Mouse (Mus musculus) liver, adult 2 months (tissue): ENCODE data around the gene Zdhhc6. TPM values are rescaled to one million over a fixed set of nuclear protein-coding genes. Genes with fewer than 3 reads are reported as not detected.

Experiments
- DNase-seq: peaks from one replicate; pipeline ENCODE4 v3.0.0-alpha.2; 2011; ENCODE audit warnings: low read depth, low spot score; ENCODE audit errors: extremely low read depth
- H3K27ac ChIP-seq: fragments of 200-500 bp; replicated peaks from 2 replicates; pipeline ENCODE4 v1.5.1; 2012; ENCODE audit warnings: low read depth, mild to moderate bottlenecking, control low read depth, inconsistent platforms, low read length; ENCODE audit not compliant: insufficient read depth
- H3K27me3 ChIP-seq: fragments of 200-500 bp; 2 replicates; pipeline ENCODE4 v1.6.1; 2012; ENCODE audit warnings: mild to moderate bottlenecking, moderate library complexity, low read length, inconsistent platforms; ENCODE audit not compliant: control insufficient read depth, insufficient read depth
- H3K36me3 ChIP-seq: fragments of 200-500 bp; 2 replicates; pipeline ENCODE4 v1.6.1; 2012; ENCODE audit warnings: low read length, inconsistent platforms; ENCODE audit not compliant: control insufficient read depth, insufficient read depth
- H3K4me1 ChIP-seq: fragments of 200-500 bp; 2 replicates; pipeline ENCODE4 v1.6.1; 2011; ENCODE audit warnings: low read length; ENCODE audit not compliant: control insufficient read depth, insufficient read depth
- H3K4me3 ChIP-seq: fragments of 200-500 bp; 2 replicates; pipeline ENCODE4 v1.5.1; 2011; ENCODE audit warnings: low read depth, mild to moderate bottlenecking, control low read depth, low read length, moderate library complexity; ENCODE audit not compliant: insufficient read depth
- H3K79me2 ChIP-seq: fragments of 200-500 bp; 2 replicates; pipeline ENCODE4 v1.6.1; 2012; ENCODE audit warnings: inconsistent platforms, mild to moderate bottlenecking, low read length, moderate library complexity; ENCODE audit not compliant: control insufficient read depth, insufficient read depth
- H3K9ac ChIP-seq: fragments of 200-500 bp; 2 replicates; pipeline ENCODE4 v1.6.1; 2012; ENCODE audit warnings: low read depth, mild to moderate bottlenecking, control low read depth, inconsistent platforms, low read length
- CTCF ChIP-seq: fragments of 200-500 bp; IDR thresholded peaks from 2 replicates; pipeline ENCODE4 v1.5.1; 2011; ENCODE audit warnings: low read depth, low read length, control low read depth
- POLR2A ChIP-seq: fragments of 200-500 bp; IDR thresholded peaks from 2 replicates; pipeline ENCODE4 v1.6.1; 2011; ENCODE audit warnings: low read length, control low read depth; ENCODE audit not compliant: insufficient read depth; ENCODE audit errors: extremely low read depth
- WGBS: fragments of 180-500 bp; shearing (Covaris S2); methylation state at CpG from one replicate; pipeline ENCODE4 v1.1.7; 2018; 5-methylcytosine and 5-hydroxymethylcytosine counted together
- polyA plus RNA-seq: library from polyadenylated mRNA; depleted of rRNA; stranded (reverse); fragments of >200 nt; gene quantifications from 2 replicates; pipeline ENCODE4 v1.2.3, GENCODE M21; 2012
- total RNA-seq: library from RNA; depleted of rRNA; stranded (reverse); fragments of >200 nt; gene quantifications from 2 replicates; pipeline ENCODE4 v1.2.3, GENCODE M21; 2014

The Zdhhc6 gene
- total and polyA plus RNA-seq, 2 experiments, result 19.5 to 60.1 TPM

DNA sequence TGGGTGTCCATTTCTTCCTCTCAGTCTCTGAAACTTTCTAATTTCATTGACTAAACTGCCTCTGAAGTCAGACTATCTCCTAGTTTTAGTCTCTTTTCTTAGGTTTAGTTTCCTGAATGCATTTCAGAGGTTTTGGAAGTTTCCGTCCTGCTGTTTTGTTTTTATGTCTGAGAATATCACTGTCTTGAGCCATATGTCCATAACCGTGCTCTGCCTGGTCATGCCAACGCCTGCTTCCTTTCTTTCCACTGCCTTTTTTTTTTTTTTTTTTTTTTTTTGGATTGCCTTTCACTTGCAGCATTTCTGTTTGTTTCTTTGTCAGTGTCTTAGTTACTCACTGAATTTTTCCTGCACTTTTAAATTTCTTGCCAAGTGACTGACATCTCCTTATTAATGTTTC is 15.3 kb downstream of the Zdhhc6 start:
- Histone ChIP-seq H3K27me3 (no peaks in the 10 kb centered on the region), H3K9ac (no peak overlapping the region), H3K4me3 (no peak overlapping the region), H3K4me1 (no peaks in the 10 kb centered on the region), H3K27ac (no peak overlapping the region), H3K79me2 (no peaks in the 10 kb centered on the region; the same call in 1 of the 2 replicates), H3K36me3 (peaks cover 68% of the 10 kb centered on the region)
- DNase-seq, result no peak
- WGBS, result 91% methylated on average over 3 of the region's 3 CpGs
- no peak for TF ChIP-seq POLR2A
- TF ChIP-seq CTCF, result no peak

DNA sequence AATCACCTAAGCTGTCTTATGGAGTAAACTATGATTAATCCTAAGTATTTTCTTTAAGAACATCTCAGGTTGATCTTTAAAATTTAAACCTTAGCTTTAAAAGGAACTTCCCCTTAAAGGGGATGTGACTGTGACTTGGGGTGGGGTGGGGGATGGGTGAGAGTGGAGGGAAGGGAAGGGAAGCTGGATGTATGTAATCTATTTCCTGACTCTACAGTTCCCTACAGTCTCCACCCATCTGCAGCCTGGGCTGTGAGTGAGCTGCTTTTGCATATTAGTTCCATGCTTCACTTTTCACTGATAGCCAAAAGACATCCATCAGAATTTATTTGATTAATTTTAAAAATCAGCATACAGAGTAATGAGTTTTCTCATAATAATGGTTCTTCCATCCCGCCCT is 16.5 kb downstream of the Zdhhc6 start:
- H3K27me3 ChIP-seq, result no peaks in the 10 kb centered on the region
- no peaks in the 10 kb centered on the region; the same call in 1 of the 2 replicates for H3K79me2 ChIP-seq
- no peak overlapping the region for H3K4me3 ChIP-seq
- no peak overlapping the region for H3K9ac ChIP-seq
- H3K4me1 ChIP-seq, result no peaks in the 10 kb centered on the region
- no peak for TF ChIP-seq CTCF
- no peak for TF ChIP-seq POLR2A
- no peak for DNase-seq
- peaks cover 77% of the 10 kb centered on the region for H3K36me3 ChIP-seq
- H3K27ac ChIP-seq, result no peak overlapping the region
- 88% methylated on average over 1 of the region's 1 CpGs for whole genome bisulfite sequencing

DNA sequence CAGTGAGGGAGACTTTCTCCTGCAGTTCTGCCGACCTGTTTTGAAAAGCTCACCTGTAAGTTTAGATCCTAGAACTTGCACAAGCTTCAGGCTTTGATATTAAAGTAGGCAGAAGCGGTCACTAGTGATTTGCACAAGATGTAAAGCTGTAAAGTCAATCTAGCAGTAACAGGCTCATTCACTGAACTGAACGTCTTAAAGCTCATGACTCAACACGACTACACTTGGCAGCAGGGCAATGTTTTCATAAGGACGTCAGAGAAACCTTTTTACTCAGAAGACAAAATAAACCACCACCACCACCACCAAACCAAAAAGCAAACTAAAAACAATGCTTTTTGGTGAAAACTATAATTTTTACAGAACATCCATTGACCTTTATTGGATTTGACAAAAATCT is 17.9 kb downstream of the Zdhhc6 start:
- no peak overlapping the region for H3K4me3 ChIP-seq
- H3K27me3 ChIP-seq, result no peaks in the 10 kb centered on the region
- H3K9ac ChIP-seq, result no peak overlapping the region
- no peaks in the 10 kb centered on the region; the same call in 1 of the 2 replicates for H3K4me1 ChIP-seq
- TF ChIP-seq CTCF, result no peak
- TF ChIP-seq POLR2A, result no peak
- DNase-seq, result no peak
- H3K79me2 ChIP-seq, result no peaks in the 10 kb centered on the region; the same call in 1 of the 2 replicates
- H3K27ac ChIP-seq, result no peak overlapping the region
- WGBS, result 58% methylated on average over 5 of the region's 5 CpGs
- peaks cover 76% of the 10 kb centered on the region for H3K36me3 ChIP-seq

DNA sequence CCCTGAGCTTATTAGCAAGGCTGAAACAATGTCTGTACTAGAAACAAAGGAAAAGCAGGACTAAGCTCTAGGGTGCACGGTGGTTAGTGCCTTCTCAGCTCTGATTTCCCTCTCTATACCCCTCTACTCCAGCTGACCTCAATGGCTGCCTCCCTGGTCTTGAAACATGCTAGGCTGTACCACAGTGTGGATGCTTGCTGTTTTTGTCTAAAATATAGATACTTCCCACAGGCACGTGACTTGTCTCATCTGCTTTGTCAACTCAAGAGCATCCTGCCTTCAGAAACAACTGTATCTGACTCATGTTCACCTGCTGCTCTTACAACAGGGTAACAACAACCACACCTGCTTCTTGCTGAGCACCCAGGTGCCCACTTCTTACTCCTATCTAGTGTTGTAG is 18.3 kb downstream of the Zdhhc6 start:
- no peak for DNase-seq
- WGBS, result 88% methylated on average over 2 of the region's 2 CpGs
- H3K36me3 ChIP-seq, result peaks cover 76% of the 10 kb centered on the region

DNA sequence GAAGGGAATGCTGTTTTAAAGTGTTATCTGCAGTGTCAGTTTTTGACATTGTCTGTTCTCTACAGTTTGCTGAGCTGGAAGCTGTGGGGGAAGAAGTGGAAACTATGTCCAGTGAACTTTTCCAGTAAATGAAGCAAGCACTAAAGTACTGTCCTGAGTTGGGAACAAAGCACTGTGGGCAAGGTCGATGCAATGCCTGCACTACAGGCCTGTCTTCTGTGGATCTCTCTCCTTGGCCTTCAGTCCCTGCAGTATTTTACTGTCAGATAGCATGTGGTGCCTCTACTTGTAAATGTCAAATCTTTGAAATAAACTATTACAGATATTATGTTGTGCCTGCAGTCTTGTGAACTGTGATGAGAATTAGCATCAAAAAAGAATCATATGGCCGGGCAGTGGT is 19.5 kb downstream of the Zdhhc6 start:
- no peak overlapping the region for H3K27ac ChIP-seq
- TF ChIP-seq POLR2A (no peak), CTCF (no peak)
- no peaks in the 10 kb centered on the region for H3K27me3 ChIP-seq
- H3K79me2 ChIP-seq, result no peaks in the 10 kb centered on the region; the same call in 1 of the 2 replicates
- WGBS, result 89% methylated on average over 2 of the region's 2 CpGs
- H3K9ac ChIP-seq, result no peak overlapping the region
- no peak for DNase-seq
- peaks cover 78% of the 10 kb centered on the region for H3K36me3 ChIP-seq
- no peak overlapping the region for H3K4me3 ChIP-seq
- H3K4me1 ChIP-seq, result no peaks in the 10 kb centered on the region; the same call in 1 of the 2 replicates

More for the DNA sequence above, 18.3 kb downstream of the Zdhhc6 start:
- TF ChIP-seq CTCF (no peak), POLR2A (no peak)
- Histone ChIP-seq H3K79me2 (no peaks in the 10 kb centered on the region; the same call in 1 of the 2 replicates), H3K9ac (no peak overlapping the region), H3K27ac (no peak overlapping the region), H3K4me3 (no peak overlapping the region), H3K27me3 (no peaks in the 10 kb centered on the region), H3K4me1 (no peaks in the 10 kb centered on the region; the same call in 1 of the 2 replicates)

DNA sequence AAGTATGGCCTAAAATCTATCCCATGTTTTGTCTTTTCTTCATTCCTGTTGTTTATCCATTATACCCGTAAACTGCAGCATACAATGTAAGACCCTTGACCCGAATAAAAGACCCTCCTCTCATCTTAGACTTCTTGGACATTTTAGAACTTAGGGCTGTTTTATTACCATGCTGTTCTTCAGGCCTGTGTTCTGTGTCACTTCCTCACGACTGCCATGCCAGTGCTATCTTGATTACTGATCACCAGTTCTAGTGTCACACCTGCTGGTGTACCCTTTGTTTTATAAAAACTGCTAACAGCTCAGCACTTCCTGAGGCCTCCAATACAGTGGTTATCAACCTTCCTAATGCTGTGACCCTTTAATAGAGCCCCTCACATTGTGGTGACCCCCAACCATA is 20.3 kb downstream of the Zdhhc6 start:
- no peaks in the 10 kb centered on the region; the same call in 1 of the 2 replicates for H3K4me1 ChIP-seq
- peaks cover 80% of the 10 kb centered on the region for H3K36me3 ChIP-seq

More for the DNA sequence above, 20.3 kb downstream of the Zdhhc6 start:
- 81% methylated on average over 3 of the region's 3 CpGs for WGBS
- Histone ChIP-seq H3K27me3 (no peaks in the 10 kb centered on the region), H3K79me2 (no peaks in the 10 kb centered on the region), H3K9ac (no peak overlapping the region), H3K27ac (no peak overlapping the region), H3K4me3 (no peak overlapping the region)
- TF ChIP-seq POLR2A (no peak), CTCF (no peak)
- DNase-seq, result no peak
